Mouse (Mus musculus): Measurements from ENCODE around the gene Galnt17.

DNA sequence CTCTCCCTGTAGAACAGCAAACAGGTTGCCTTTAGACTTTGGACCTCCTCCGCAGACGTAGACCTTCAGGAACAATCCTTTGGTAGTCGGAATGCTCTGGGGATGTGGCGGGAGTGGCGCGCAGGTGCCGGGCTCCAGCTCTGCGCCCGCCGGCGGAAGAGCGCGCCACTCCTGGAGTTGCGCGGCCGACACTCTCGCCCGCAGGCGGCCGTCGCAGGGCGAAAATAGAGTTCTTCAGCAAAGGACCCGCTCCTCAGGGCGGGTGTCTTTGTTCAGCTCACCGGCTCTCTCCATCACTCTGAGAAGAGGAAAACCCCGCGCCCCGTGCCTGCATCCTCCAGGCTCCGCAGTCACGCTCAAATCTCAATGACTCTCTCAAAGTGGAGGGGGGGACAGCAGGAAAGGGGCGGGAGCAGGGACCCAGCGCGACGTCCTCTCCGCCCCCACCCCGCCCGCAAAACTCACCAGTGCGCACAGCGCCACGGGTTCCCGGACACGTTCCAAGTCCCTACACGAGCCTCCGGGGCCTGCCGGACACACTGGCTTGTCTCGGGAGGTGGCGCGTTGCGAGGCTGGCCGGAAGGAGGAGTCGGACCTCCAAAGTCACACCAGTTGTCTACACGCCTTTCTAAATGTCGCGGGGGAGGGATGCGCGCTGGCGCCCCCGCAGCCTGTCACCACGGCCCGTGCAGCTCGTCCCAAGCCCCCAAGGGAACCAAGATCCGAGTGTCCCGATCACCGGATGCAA lies 1.2 kb downstream of the Galnt17 start:
- no peak for TF ChIP-seq CTCF (IDR thresholded peaks at IDR 0.05; ENCODE audit: low read depth)
- no peak for TF ChIP-seq EP300 (IDR thresholded peaks at IDR 0.05; ENCODE audit: low read depth)

Measured in liver, postnatal 0 days (tissue).